In the genomic region with DNA sequence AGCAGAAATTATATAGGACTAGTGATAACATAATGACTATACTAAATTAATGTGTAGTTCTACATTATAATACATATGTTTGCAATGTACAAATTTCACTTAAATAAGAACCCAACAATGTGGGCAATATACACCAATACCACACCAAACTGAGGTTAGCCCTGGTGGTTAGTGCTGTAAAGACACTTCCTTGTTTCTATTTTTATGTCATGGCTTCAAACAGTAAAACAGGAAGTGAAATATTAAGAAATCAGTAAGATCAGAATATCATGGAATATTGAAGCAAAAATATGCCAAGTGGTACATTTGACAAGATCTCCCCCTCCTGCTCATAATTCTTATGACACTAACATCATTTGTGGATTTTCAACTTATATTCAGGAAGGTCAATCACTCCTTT, we compare ENCODE assay signal across 25 mouse cellular contexts. TPM values are rescaled to one million over a fixed set of nuclear protein-coding genes. Genes with fewer than 3 reads are reported as not detected.
DNase-seq lines count a peak whose midpoint lies in the region; ATAC-seq and TF ChIP-seq lines count a peak whose summit lies in the region.
"Had no signal": no experiment of that assay in that cellular context is flagged by ENCODE, and none has a peak within 500 bp of the region (broad histone marks: within the 10 kb centered on the region; RNA-seq: fewer than 3 reads in every experiment).

No protein-coding gene starts in this region.

- peak; percentile 87 for ATAC-seq in megakaryocyte, adult 5-6 weeks (ENCODE audit: poor library complexity, severe bottlenecking)
- no peak for ATAC-seq in midbrain, embryonic 13.5 days
- no peak for ATAC-seq in kidney, embryonic 14.5 days (ENCODE audit: low FRiP score, low TSS enrichment)
- ATAC-seq: forebrain, embryonic 16.5 days; intestine, postnatal 0 days; Patski had no signal

- no peak for TF ChIP-seq POLR2A in MEL (IDR thresholded peaks at IDR 0.05; ENCODE audit: control insufficient read depth in 1 of 2, insufficient read depth in 1 of 2, low read depth in 1 of 2, low read length in 2 of 2, poor library complexity in 1 of 2)

- no peak overlapping the region for H3K4me2 ChIP-seq in midbrain, embryonic 13.5 days (replicated peaks)
- no peak overlapping the region for H3K4me2 ChIP-seq in kidney, embryonic 14.5 days (replicated peaks; ENCODE audit: low read depth, low read length)
- H3K4me2 ChIP-seq: embryonic facial prominence, embryonic 15.5 days; heart, embryonic 12.5 days; limb, embryonic 15.5 days; neural tube, embryonic 15.5 days had no signal

- no peaks in the 10 kb centered on the region for H3K4me1 ChIP-seq in MEL (ENCODE audit: control insufficient read depth in 1 of 2, insufficient read depth in 2 of 2, low read length in 2 of 2)
- H3K4me1 ChIP-seq in midbrain, embryonic 13.5 days (replicated peaks): no peaks in the 10 kb centered on the region
- no peaks in the 10 kb centered on the region for H3K4me1 ChIP-seq in kidney, embryonic 14.5 days (ENCODE audit: control insufficient read depth, insufficient read depth, low read length)
- H3K4me1 ChIP-seq: embryonic facial prominence, embryonic 15.5 days; heart, embryonic 12.5 days; limb, embryonic 15.5 days; midbrain, embryonic 10.5 days; neural tube, embryonic 15.5 days had no signal

- no peak overlapping the region for H3K9ac ChIP-seq in MEL (ENCODE audit: control insufficient read depth, low read depth, low read length, poor library complexity, severe bottlenecking)
- no peak overlapping the region for H3K9ac ChIP-seq in midbrain, embryonic 13.5 days (replicated peaks)
- no peak overlapping the region for H3K9ac ChIP-seq in kidney, embryonic 14.5 days (ENCODE audit: low read depth, low read length)
- H3K9ac ChIP-seq: embryonic facial prominence, embryonic 15.5 days; heart, embryonic 12.5 days; limb, embryonic 15.5 days; neural tube, embryonic 15.5 days had no signal

- TF ChIP-seq EP300 in MEL (IDR thresholded peaks at IDR 0.05; ENCODE audit: low read depth in 1 of 2, low read length in 2 of 2): no peak; a peak in 1 of 4 replicates

- peaks cover 0 to 2% of the 10 kb centered on the region in 2 experiments; a peak in 1 of 4 replicates for H3K27me3 ChIP-seq in MEL (ENCODE audit: control insufficient read depth in 1 of 2, insufficient read depth in 2 of 2, low read length in 2 of 2)
- no peaks in the 10 kb centered on the region for H3K27me3 ChIP-seq in midbrain, embryonic 13.5 days
- H3K27me3 ChIP-seq in kidney, embryonic 14.5 days (ENCODE audit: control insufficient read depth, insufficient read depth, low read length): no peaks in the 10 kb centered on the region
- H3K27me3 ChIP-seq: embryonic facial prominence, embryonic 15.5 days; heart, embryonic 12.5 days; limb, embryonic 15.5 days; neural tube, embryonic 15.5 days had no signal

- no peak overlapping the region for H3K27ac ChIP-seq in MEL (ENCODE audit: control insufficient read depth, low read depth, low read length)
- H3K27ac ChIP-seq in midbrain, embryonic 13.5 days: no peak overlapping the region
- no peak overlapping the region for H3K27ac ChIP-seq in kidney, embryonic 14.5 days (ENCODE audit: low read depth, low read length)
- H3K27ac ChIP-seq: embryonic facial prominence, embryonic 15.5 days; kidney, postnatal 0 days; limb, embryonic 15.5 days; midbrain, embryonic 10.5 days; neural tube, embryonic 15.5 days had no signal

- H3K79me2 ChIP-seq in MEL (ENCODE audit: control insufficient read depth, insufficient read depth, low read length, poor library complexity): no peaks in the 10 kb centered on the region

- no peak overlapping the region for H3K4me3 ChIP-seq in MEL (ENCODE audit: control insufficient read depth in 1 of 2, insufficient read depth in 1 of 2, low read depth in 2 of 2, low read length in 2 of 2)
- no peak overlapping the region for H3K4me3 ChIP-seq in midbrain, embryonic 13.5 days (replicated peaks)
- H3K4me3 ChIP-seq in kidney, embryonic 14.5 days (ENCODE audit: low read length): no peak overlapping the region
- H3K4me3 ChIP-seq: embryonic facial prominence, embryonic 15.5 days; heart, embryonic 12.5 days; limb, embryonic 15.5 days; midbrain, embryonic 10.5 days; neural tube, embryonic 15.5 days had no signal

- TF ChIP-seq RAD21 in MEL (IDR thresholded peaks at IDR 0.05; ENCODE audit: low read depth, low read length): peak; percentile 33

- DNase-seq in lung, postnatal 36 days: peak; percentile 30
- no peak for DNase-seq in lung, postnatal 14 days
- DNase-seq in MEL (ENCODE audit: low read depth, low spot score): peak; percentile 35
- no peak for DNase-seq in layer of hippocampus, postnatal 36 days
- DNase-seq: cerebellum, adult 18-20 months; cerebellum, postnatal 14 days; gastrocnemius, postnatal 14 days; heart, postnatal 10 days; layer of hippocampus, adult 9-11 months; left cerebral cortex, postnatal 4 days; lung, postnatal 4 days; thymus, postnatal 25 days had no signal

- no peak for TF ChIP-seq CTCF in MEL (IDR thresholded peaks at IDR 0.05 in 2 of 3, conservative IDR thresholded peaks at IDR 0.05 in 1 of 3; ENCODE audit: control insufficient read depth in 1 of 3, insufficient read depth in 1 of 3, low read depth in 2 of 3, low read length in 3 of 3, poor library complexity in 1 of 3, severe bottlenecking in 1 of 3)

- no peaks in the 10 kb centered on the region for H3K9me3 ChIP-seq in MEL (replicated peaks; ENCODE audit: insufficient read depth, low read length)
- no peaks in the 10 kb centered on the region for H3K9me3 ChIP-seq in midbrain, embryonic 13.5 days
- no peaks in the 10 kb centered on the region for H3K9me3 ChIP-seq in kidney, embryonic 14.5 days (ENCODE audit: control insufficient read depth, low read length)
- H3K9me3 ChIP-seq: embryonic facial prominence, embryonic 15.5 days; heart, embryonic 12.5 days; limb, embryonic 15.5 days; midbrain, embryonic 10.5 days; neural tube, embryonic 15.5 days had no signal

- no peaks in the 10 kb centered on the region for H3K36me3 ChIP-seq in MEL (ENCODE audit: control insufficient read depth in 1 of 2, insufficient read depth in 2 of 2, low read length in 2 of 2)
- H3K36me3 ChIP-seq in midbrain, embryonic 13.5 days: no peaks in the 10 kb centered on the region
- no peaks in the 10 kb centered on the region for H3K36me3 ChIP-seq in kidney, embryonic 14.5 days (ENCODE audit: control insufficient read depth, insufficient read depth, low read length)
- H3K36me3 ChIP-seq: embryonic facial prominence, embryonic 15.5 days; heart, embryonic 12.5 days; limb, embryonic 15.5 days; midbrain, embryonic 10.5 days; neural tube, embryonic 15.5 days had no signal

TF ChIP-seq in MEL, 35 proteins besides CTCF, POLR2A, EP300 and RAD21:
- TF ChIP-seq JUND (IDR thresholded peaks at IDR 0.05; ENCODE audit: low read depth, low read length): no peak
- no peak for TF ChIP-seq USF2 (IDR thresholded peaks at IDR 0.05; ENCODE audit: borderline replicate concordance in 1 of 2, insufficient read depth in 1 of 2, low read depth in 1 of 2, low read length in 2 of 2)
- no peak for TF ChIP-seq MYB (IDR thresholded peaks at IDR 0.05; ENCODE audit: low read depth, low read length)
- TF ChIP-seq ZC3H11A (IDR thresholded peaks at IDR 0.05; ENCODE audit: low read depth, low read length): no peak
- no peak for TF ChIP-seq POLR2AphosphoS5 (IDR thresholded peaks at IDR 0.05; ENCODE audit: borderline replicate concordance, low read depth, low read length)
- TF ChIP-seq MEF2A (IDR thresholded peaks at IDR 0.05; ENCODE audit: extremely low read depth, insufficient replicate concordance, low read depth, low read length, poor library complexity, severe bottlenecking): peak; percentile 87; the same call in 1 of the 2 replicates
- no peak for TF ChIP-seq SIN3A (IDR thresholded peaks at IDR 0.05; ENCODE audit: low read length)
- no peak for TF ChIP-seq MXI1 (IDR thresholded peaks at IDR 0.05; ENCODE audit: low read depth, low read length)
- TF ChIP-seq RCOR1 (IDR thresholded peaks at IDR 0.05; ENCODE audit: low read depth, low read length): no peak
- TF ChIP-seq NELFE (IDR thresholded peaks at IDR 0.05; ENCODE audit: low read depth, low read length): no peak
- no peak for TF ChIP-seq ZNF384 (IDR thresholded peaks at IDR 0.05; ENCODE audit: low read depth, low read length)
- no peak for TF ChIP-seq POLR2AphosphoS2 (IDR thresholded peaks at IDR 0.05; ENCODE audit: low read length)
- no peak for TF ChIP-seq KAT2A (conservative IDR thresholded peaks at IDR 0.05; ENCODE audit: low read depth, low read length)
- no peak for TF ChIP-seq HCFC1 (IDR thresholded peaks at IDR 0.05; ENCODE audit: low read depth, low read length)
- TF ChIP-seq E2F4 (IDR thresholded peaks at IDR 0.05; ENCODE audit: borderline replicate concordance, low read depth, low read length): no peak
- peak; percentile 64; the same call in 1 of the 2 replicates for TF ChIP-seq ELF1 (IDR thresholded peaks at IDR 0.05; ENCODE audit: low read depth, low read length)
- TF ChIP-seq MAFK (IDR thresholded peaks at IDR 0.05; ENCODE audit: borderline replicate concordance, low read depth, low read length): no peak
- TF ChIP-seq SMC3 (IDR thresholded peaks at IDR 0.05; ENCODE audit: low read depth, low read length): 0 out of 2 replicates have a peak, but pooled peaks have one; percentile 11
- no peak for TF ChIP-seq GATA1 (IDR thresholded peaks at IDR 0.05; ENCODE audit: low read depth, low read length)
- TF ChIP-seq ZMIZ1 (IDR thresholded peaks at IDR 0.05; ENCODE audit: low read depth, low read length): no peak
- no peak for TF ChIP-seq TAL1 (IDR thresholded peaks at IDR 0.05; ENCODE audit: low read length)
- TF ChIP-seq NRF1 (IDR thresholded peaks at IDR 0.05; ENCODE audit: insufficient read depth, low read depth, low read length, poor library complexity, severe bottlenecking): no peak
- TF ChIP-seq TBP (IDR thresholded peaks at IDR 0.05; ENCODE audit: low read depth, low read length): no peak
- no peak for TF ChIP-seq BHLHE40 (IDR thresholded peaks at IDR 0.05; ENCODE audit: borderline replicate concordance, low read depth, low read length)
- no peak for TF ChIP-seq CHD1 (IDR thresholded peaks at IDR 0.05; ENCODE audit: low read depth, low read length)

RNA-seq across cellular contexts. Expression of a gene that starts 8.0 kb away (rescaled TPM):
- total RNA-seq in MEL (2012; rRNA removed): not detected in 2 replicates
- polyA plus RNA-seq in MEL (2012; ENCODE audit: insufficient read depth in 1 of 2, insufficient read length in 2 of 2, low read depth in 1 of 2, low replicate concordance in 2 of 2, missing spikeins in 1 of 2): not detected
- 0.18 and 0.45 TPM in 2 replicates for total RNA-seq in megakaryocyte, adult 5-6 weeks (2015)
- 0.37 and 0.95 TPM in 2 replicates for total RNA-seq in megakaryocyte, adult 5-6 weeks (2017)
- polyA plus RNA-seq in midbrain, embryonic 13.5 days (2015; fragmentation: Nextera tagmentation; extraction: Ambion mirVana): 0.81 and 2.3 TPM in 2 replicates
- 2.2 and 2.4 TPM in 2 replicates for polyA plus RNA-seq in kidney, embryonic 14.5 days (2014; fragmentation: Nextera tagmentation; extraction: Ambion mirVana)
- total RNA-seq in layer of hippocampus, postnatal 36 days (2021): 1 to 10 TPM; 1.7 to 3.1 TPM
- total RNA-seq: adrenal gland, adult 18-20 months; gastrocnemius, postnatal 14 days; heart, postnatal 10 days had no signal
- polyA plus RNA-seq: heart, embryonic 12.5 days; Patski had no signal

Comparison
In these comparisons a context has a peak if more than half of its experiments do, and no peak if none do; other contexts are left out.
1. DNase-seq: peak in lung, postnatal 36 days (single experiment) and MEL (single experiment); none in lung, postnatal 14 days (single experiment) and layer of hippocampus, postnatal 36 days (0 of 2).